Mouse (Mus musculus) brain, embryonic 14.5 days (tissue): ENCODE data around the gene Slc9a3.

Source experiments
- CTCF ChIP-seq: fragments of 200-500 bp; IDR thresholded peaks from 2 replicates; pipeline ENCODE4 v1.5.1; 2012; ENCODE audit warnings: inconsistent platforms, mild to moderate bottlenecking, moderate library complexity, borderline replicate concordance; ENCODE audit not compliant: insufficient read depth, insufficient read length; ENCODE audit errors: extremely low read depth
- POLR2A ChIP-seq: fragments of 200-500 bp; IDR thresholded peaks from 2 replicates; pipeline ENCODE4 v1.6.1; 2012; ENCODE audit warnings: mild to moderate bottlenecking, inconsistent platforms, borderline replicate concordance; ENCODE audit not compliant: poor library complexity, insufficient read depth, insufficient read length, severe bottlenecking; ENCODE audit errors: extremely low read depth

GRCm38 (mm10) chr13:74113626-74114191, 7.5 kb upstream of the Slc9a3 start:
- TF ChIP-seq CTCF: no peak
- TF ChIP-seq POLR2A: no peak
